Mouse (Mus musculus) embryo, embryonic 10.5 days (tissue): ENCODE data around the gene Erlin1.

Experiments used
- DNase-seq: peaks from one replicate; pipeline ENCODE4 v3.0.0-alpha.2; 2015; ENCODE audit warnings: low spot score

The Erlin1 gene

DNA sequence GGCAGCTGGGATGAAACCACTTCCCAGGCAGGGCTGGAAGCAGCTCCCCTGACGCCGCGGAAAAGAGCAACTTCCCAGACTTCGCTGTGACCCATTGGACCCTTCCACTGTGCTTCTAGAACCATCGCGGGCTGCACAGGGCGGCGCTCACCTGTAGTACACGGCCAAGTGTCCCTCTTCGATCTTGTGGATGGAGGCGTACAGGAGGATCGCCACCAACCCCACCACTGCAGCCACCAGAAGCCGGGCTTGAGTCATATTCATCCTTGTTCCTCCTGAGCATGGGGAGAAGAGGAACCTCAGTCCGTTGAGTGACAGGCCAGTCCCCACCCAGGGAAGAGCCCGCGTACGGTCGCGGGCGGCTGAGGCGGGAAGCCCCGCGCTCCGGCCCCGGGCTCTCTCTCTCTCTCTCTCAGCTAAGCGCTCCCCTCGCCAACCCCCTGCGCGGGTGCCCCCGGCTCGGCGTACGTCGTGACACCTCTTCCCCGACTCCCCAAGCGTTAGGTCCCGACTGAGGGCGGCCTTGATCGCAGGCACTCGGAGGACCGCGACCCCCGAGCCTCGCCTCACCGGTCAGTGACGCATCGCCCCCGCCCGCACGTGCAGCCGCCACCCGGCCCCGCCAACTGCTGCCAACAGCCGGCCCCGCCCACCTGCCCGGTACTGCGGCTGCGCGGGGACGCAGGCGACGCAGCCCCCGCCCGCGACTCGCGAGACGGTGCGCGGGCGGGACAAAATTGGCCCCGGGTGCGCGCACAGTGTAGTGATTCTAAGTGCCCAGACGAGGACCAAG, at the start of gene Erlin1:
TSS of gene Erlin1 (minus strand) at position 665 of the 793 bp plus-strand sequence.
- DNase-seq, result peak; percentile 92

DNA sequence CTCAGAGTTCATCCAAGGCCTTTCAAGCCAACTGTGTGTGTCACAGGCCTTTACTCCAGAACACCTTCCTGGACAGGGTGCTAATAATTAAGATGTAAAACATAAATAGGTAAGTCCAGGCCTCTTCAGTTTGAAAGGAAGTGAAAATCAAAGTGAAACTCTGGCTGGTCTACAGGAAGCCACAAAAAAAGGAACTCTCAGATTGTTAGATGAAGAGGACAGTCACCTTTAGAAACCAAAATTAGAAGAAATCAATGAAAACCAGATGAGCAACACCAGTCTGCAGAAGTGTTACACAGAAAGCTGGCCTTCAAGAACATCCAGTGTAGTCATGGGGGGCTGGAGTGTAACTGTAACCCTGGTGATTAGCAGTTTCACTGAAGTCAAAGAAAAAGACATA, 48.2 kb upstream of the Erlin1 start:
- DNase-seq, result no peak

DNA sequence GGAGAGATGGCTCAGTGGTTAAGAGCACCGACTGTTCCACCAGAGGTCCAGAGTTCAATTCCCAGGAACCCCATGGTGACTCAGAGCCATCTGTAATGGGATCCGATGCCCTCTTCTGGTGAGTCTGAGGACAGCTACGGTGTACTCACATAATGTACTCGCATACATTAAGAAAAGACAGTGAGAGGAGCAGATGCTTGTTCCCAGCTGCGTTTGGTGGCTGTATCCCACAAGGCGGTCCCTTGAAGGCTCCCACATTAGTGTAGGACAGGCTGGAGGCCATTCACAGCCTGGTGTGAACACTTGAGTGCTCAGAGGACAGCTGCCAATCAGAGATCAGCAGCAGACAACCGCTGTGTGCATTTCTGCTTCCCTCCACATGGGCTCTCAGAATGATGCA, 42.1 kb upstream of the Erlin1 start:
- DNase-seq, result peak; percentile 61

DNA sequence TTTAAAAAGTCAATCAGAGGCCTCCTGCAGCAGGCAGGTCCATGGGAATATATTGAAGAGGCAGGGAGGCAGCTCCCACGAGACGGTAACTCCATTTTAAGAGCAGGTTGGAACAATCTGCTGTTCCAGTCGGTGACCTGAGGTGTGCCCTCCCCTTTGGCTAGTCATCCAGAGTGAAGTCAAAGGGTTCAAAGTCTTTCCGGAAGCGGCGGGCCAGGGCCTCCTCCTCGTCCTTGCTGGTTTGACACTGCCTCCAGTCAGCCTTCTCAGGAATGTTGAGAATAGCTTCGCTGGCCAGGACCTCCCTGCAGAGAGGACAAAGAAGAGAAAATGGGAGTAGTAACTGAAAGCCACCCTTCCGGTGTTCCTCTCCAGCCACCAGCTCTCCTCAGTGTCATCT, 40.8 kb upstream of the Erlin1 start:
- DNase-seq, result no peak

DNA sequence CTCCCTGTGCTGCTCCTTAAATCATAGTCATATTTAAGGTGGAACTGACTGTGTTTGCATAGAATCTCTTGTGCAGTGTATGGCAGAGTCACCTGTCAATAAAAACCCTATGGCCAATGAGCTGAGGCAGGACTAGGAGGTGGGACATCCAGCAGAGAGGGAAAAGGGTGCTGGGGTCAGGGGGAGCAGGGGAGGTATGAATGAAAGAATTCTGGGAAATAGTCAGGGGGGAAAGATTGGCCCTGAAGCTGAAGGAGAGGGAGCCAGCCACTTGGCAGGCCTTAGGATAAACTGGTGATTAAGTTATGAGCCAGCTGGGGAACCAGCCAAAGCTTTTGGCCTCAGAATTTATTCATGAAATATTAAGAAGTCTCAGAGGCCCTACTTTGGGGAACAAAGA, 39.4 kb upstream of the Erlin1 start:
- no peak for DNase-seq

DNA sequence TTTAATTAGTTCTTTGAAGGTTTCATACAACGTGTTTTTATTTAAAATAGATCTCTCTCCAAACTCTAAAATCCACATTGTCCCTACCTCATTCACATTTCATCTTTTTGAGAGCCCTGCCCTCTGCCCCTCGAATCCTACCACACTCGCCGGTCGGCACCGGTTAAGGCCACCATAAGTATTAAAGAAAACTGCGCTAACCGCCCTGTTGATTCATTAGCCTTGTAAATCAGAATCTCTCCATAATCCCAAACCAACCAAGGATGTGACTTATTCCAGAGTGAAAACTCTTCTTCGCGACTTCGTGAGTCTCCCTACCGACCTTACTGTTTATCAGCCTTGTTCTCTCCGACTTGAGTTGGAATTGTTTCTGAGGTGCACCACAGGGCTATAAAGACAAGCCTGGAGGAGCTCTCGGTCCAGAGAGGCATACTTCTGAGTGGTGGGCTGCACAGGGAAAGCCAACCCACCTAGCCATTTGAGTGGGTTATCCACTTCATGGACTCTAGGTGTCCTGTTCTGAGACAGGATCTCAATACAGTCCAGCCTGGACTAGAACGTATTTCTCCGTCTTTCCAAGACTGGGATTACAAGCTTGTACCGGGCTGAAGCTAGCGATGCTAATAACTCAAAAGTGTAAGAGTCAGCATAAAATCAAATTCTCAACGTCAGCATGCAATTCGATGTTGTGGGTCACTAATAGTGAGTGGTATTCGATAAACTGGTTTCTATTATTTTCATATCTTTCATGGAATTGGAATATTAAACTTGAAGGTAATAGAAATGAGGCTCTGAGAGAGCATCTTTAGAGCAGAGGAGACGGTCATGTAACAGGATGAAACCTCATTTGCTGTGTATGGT, 38.3 kb upstream of the Erlin1 start:
- no peak for DNase-seq

DNA sequence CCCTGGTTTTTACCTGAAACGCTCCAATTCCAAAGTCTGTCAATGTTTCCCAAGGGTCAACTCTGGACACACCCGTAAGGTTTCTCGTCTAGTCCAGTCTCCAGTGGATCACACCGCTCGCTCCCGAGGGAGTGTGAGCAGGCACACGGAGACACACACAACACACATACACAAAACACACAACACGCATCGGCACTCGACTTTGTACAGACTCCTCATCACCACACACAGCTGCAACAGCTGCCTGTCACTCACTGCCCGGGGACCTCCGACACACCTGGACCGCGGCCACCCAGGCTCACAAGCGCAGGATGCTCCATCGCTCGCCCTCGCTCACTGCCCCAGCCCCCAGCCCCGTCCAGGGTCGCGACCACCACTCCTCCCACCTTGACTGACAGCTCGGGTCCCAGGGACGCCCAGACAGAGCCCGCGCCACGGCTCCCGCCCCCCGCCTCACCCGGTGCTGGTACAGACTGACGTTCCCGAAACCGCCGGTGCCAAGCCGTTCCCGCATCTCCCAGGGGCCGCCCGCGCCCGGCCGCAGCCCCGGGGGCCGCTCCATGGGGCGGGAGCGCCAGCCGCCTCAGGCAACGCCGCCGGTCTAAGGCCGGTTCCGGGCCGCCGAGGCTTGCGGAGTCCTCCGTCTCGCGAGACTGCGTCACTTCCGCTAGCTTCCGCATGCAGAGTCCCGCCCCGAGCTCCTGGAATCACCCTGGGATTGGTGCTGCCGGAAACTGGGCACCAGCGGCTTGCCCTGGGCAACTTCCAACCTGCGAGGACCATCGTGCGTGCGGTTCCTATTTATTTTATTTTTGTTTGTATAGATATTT, 37.5 kb upstream of the Erlin1 start, which contains the start of gene Chuk:
TSS of gene Chuk (minus strand) at position 650 of the 830 bp plus-strand sequence.
- DNase-seq, result peak; percentile 99

DNA sequence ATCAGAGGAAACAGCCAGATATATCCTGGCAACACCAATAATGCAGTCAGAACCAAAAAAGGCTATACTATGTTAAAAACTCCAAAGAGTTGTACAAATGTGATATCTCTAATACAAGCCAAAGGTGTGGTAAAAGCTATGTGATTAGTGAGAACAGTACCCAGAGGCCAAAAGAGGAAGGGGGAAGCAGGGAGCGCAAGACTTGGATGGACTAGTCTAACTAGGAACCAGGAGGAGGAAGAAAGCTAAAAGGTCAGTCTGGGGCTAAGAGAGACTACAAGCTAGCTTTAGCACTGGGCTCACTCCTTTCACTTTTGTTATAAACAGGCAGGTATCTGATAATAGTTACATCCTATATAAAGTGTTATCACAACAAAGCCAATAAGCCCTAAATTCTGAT, 34.8 kb upstream of the Erlin1 start:
- DNase-seq, result no peak

DNA sequence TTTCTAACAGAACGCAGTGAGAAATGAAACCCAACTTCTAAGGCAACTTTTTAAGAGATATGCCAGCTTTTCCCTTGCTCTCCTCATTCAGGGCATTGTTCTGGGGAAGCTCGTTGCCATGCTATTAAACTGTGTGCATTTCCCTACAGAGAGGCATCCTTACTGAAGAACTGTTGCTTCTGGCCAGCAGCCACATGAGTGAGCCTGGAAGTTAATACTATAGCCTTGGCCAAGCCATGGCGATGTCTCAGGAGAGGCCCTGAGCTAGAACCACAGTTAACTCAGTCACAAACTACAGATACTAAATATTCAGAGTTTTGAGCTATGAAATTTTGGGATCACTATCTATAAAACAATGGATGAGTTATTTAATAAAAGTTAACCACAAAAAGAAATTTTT, 33.4 kb upstream of the Erlin1 start:
- no peak for DNase-seq

DNA sequence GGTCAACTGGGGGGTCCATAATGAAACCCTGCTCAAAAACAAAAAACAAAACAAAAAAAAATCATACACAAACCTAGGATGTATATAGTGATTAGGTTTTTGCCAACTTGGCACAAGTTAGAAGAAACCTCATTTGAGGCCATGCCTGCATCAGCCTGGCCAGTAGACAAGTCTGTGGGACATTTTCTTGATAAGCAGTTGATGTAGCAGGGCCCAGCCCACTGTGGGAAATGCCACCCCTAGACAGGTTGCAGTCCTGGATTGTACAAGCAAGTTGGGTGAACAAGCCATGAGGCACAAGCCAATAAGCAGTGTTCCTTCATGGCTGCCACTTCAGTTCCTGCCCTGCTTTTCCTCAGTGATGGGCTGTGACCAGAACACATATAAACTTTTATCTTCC, 31.3 kb upstream of the Erlin1 start:
- no peak for DNase-seq

DNA sequence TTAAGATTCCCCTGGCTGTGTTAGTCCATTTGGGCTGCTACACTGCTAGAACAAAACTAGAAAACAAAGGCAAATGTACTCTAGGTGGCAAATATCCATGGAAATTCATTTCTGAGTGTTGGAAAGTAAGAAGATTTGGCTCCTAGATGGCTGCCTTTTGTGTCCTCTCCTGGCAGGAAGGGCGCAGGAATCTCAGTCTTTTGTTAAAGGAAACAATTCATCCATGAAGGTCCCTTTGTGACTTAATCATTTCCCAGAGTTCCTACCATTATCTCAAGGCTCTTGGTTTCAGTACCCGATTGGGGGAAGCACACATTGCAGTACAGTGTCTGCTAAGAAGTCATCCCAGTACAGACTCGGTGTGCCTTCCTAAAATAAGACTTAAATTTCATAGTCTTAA, 16.7 kb upstream of the Erlin1 start:
- peak; percentile 28 for DNase-seq

DNA sequence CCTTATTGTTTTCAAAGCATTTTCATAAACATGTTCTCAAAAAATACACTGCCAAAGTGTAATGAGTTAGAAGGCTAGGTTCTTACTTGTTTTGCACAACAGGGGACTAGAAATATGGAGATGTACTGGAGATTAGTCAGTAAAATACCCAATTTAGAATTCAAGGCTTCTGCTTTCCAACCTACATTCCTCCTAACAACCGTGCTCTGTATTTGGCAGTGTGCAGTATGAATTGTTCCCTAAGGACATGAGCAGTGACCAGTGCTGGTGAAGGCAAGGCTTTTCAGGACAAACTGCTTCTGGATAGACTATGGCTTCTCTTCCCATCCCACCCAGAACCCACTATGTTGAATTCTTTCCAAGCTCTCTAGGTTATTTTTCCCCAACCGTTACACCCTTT, 11.3 kb upstream of the Erlin1 start:
- no peak for DNase-seq

DNA sequence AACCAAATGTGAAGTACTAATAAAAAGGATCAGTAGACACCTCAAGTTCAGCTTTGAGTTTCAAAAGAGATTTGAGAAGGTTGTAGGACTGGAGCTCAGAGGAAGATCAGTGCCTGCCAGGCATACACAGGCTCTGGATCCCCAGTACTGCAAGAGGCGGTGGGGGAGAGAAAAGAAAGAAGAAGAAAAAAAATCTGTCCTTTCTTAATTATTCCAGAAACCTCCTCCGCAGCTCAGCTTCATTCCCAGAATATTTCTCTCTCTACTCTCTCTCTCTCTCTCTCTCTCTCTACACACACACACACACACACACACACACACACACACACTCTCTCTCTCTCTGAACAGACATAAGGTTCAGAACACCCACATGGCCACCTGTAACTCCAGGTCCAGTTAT, 10.4 kb upstream of the Erlin1 start:
- no peak for DNase-seq

DNA sequence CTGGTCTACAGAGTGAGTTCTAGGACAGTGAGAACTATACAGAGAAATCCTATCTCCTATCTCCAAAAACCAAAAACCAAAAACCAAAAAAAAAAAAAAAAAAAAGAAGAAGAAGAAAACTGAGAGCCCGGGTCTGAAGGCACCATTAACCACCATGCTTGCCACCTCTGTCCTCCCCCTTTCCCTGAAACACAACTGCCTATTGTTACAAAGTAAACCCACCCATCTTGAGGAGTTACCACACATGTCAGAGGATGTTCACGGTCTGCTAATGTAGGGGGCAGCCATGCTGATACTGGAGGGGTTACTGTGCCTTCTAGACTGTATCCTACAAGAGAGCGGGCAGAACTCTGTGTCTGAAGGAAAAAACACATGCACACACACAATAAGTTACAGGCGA, 7.4 kb upstream of the Erlin1 start:
- DNase-seq, result no peak

DNA sequence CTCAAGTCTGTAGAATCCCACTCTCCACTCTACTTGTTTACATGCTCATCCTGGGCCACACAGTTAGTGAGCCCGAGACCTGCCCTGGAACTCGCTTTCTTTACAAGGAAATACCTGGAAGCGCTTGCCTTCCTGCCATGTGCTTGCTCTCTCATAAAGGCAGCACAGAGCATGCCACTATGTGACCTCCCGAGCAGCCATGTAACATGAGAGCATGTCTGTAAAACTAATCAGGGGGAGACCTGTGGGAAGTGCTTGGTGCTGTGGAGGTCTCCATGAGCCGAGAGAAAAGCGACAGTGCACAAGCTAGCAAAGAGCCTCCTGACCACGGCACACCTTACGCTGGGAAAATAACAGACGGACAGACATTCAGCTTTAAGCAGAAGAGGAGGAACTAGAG, 6.9 kb upstream of the Erlin1 start:
- DNase-seq, result peak; percentile 39

DNA sequence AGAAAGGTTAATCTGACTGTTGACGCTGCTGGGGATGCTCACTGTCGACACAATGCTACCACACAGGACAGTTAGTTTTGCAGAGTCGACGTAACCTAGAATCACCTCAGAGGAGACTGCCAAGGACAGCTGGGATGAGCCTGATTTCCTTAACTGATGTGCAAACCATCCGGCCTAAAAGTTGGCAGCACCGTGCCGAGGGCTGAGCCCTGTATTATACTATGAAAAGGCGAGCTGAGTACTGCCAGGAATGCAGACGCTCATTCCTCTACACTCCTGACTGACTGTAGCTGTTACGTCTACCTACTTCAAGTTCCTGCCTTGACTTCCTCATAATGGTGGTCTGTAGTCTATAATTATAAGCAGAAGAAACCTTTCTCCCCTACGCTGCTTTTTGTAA, 5.4 kb upstream of the Erlin1 start:
- no peak for DNase-seq

DNA sequence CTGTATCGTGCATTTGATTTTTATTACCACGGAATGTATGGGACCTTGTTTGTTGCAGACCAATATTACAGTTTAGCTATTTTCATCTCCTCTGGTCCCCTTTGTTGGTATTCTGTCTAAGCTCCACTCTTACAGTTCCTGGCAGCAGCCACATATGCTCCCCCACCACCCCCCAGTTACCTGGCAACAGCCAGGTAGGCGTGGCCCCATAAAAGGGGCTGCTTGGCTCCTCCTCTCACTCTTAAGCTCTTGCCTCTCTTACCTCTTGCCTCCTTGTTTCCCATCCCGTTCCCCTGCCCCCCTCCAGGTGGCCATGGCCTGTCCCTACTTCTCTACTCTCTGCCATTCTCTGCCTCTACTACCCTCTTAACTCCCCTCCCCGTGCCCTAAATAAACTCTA, 1.6 kb upstream of the Erlin1 start:
- no peak for DNase-seq

DNA sequence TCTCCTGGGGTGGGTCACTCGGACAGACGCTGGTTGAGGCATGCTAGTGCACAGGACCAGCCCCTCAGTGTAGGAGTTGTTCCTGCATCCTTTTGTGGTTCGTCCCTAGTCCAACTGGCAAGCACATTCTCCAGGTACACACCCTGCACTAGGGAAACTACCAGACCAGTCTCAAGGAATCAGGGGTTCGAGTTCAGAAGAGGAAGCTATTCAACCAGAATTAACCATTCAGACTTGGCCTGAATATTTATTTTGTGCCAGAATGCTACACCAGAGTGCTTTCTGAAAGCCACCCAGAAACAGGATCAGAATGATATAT, 288 bp upstream of the Erlin1 start:
- no peak for DNase-seq

DNA sequence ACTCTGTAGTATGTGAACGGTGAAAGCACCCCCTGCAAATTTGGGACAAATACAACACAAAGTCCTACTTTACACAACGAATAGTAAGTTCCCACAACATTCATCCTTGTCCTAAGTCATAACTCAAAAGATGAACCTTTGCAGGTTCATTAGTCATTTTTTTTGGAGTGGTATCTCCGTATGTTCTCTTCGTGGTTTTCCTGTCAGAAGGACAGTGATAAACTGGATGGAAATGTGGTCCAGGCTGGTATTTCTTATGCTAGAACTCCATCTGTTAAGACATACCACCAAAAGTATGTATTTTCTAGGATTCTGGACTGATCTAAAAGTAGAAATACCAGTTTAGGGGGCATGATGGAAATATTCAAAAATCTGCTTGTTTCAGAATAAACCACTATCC, 1.4 kb downstream of the Erlin1 start:
- no peak for DNase-seq

DNA sequence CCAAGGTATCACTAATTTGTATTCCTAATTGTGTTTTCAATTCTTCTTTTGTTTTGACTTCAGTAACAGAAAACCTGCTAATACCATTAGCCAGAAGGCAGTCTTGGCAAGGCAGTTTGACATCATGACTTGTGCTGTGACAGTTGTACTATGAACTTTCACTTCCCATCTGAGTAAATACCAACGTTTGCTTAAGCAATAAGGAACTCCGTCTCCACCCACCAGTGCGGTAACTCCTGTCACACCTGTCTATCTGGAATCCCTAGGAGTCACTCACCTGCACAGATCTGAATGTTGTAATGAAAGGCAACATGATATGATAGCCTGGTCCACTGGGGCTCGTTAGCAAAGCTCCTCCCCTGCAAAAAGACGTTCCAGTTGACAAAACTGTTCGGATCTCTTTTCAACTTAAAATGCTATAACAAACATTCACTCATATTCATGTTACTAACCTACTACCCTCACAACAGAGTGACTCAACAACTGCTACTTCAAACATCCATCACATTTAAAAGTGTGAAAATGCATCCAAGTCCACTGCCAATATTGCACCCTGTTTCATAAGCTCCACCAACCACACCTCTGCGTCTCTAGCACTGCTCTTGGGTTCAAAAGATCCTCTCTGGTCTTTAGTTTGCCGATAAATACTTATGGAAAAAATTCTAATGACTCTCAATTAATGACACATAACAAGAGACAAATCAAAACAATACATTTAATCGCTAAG, 2.1 kb downstream of the Erlin1 start:
- no peak for DNase-seq

DNA sequence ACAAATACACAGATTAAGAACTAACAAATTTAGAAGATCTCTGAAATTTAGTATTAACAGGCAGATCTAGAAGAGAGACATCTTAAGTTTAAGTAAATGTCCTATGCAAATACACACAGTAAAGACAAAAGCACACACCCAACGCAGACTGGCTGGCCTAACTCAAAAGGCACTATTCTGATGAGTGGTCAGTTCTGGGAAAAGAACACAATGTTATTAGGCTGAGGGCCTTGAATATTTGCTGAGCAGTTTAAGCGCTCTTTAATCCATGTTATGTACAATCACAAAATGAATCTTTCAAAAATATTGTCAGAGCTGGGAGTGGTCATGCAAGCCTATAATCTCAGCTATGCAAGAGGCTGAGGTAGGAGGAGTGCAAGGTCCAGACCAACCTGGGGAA, 4.9 kb downstream of the Erlin1 start:
- no peak for DNase-seq

DNA sequence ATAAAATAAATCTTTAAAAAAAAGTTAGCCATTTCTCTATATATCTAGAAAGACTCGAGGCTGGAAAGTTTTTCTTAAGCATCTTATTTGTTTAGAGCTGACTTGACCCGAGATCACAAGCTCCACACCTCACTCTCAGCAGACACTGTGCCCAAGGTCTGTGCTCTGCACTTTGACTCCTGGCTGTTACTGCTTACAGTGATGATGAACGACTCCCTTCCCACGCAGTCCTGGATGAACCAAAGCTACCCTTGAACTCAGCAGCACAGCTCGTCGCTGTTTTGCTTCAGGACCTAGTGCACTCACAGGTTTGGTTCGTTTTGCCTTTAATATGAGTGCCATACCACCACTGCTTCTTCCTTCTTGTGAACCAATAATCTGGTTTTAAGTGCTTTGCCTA, 5.8 kb downstream of the Erlin1 start:
- no peak for DNase-seq
